Mouse (Mus musculus): ENCODE results near the gene Sf3b3. TPM values are rescaled to one million over a fixed set of nuclear protein-coding genes. Genes with fewer than 3 reads are reported as not detected.

Sf3b3 gene
- polyA plus RNA-seq (2016; fragmentation: Nextera tagmentation; extraction: Ambion mirVana) = 187 and 188 TPM in 2 replicates

GRCm38 (mm10) chr8:110846405-110847170, at the start of gene Sf3b3, which contains the start of gene Cog4:
Sf3b3 (minus strand) TSS chr8:110846787.
Cog4 (plus strand) TSS chr8:110846600.
- WGBS = under 1% methylated on average over 53 of the region's 53 CpGs
- Histone ChIP-seq H3K36me3 (peaks cover 46% of the 10 kb centered on the region), H3K9ac (replicated peaks) (peak within 1 kb of the TSS; percentile 79), H3K4me1 (peaks cover 19% of the 10 kb centered on the region), H3K27me3 (no peaks in the 10 kb centered on the region), H3K27ac (replicated peaks) (peak within 1 kb of the TSS; percentile 88), H3K4me2 (replicated peaks) (peak within 1 kb of the TSS; percentile 79), H3K4me3 (peak within 1 kb of the TSS; percentile 62), H3K9me3 (no peaks in the 10 kb centered on the region)
- peak; percentile 89 for ATAC-seq (ENCODE audit: low FRiP score, low read depth)

- H3K27me3 ChIP-seq = no peaks in the 10 kb centered on the region
- no peaks in the 10 kb centered on the region for H3K9me3 ChIP-seq
- 0 out of 2 replicates have a peak, but pooled peaks cover 22% of the 10 kb centered on the region for H3K36me3 ChIP-seq
- H3K4me1 ChIP-seq = no peaks in the 10 kb centered on the region
- ATAC-seq (ENCODE audit: low FRiP score, low read depth) = no peak
- H3K27ac ChIP-seq (replicated peaks) = no peak overlapping the region
- H3K4me2 ChIP-seq (replicated peaks) = no peak overlapping the region
- H3K9ac ChIP-seq (replicated peaks) = no peak overlapping the region
- no peak overlapping the region for H3K4me3 ChIP-seq
- WGBS = 96% methylated on average over 13 of the region's 13 CpGs
These were observed 49.2 kb upstream of the Sf3b3 start for GRCm38 (mm10) chr8:110895812-110896211.

- Histone ChIP-seq H3K27me3 (no peaks in the 10 kb centered on the region), H3K36me3 (0 out of 2 replicates have a peak, but pooled peaks cover 22% of the 10 kb centered on the region), H3K9me3 (no peaks in the 10 kb centered on the region), H3K4me1 (no peaks in the 10 kb centered on the region), H3K4me2 (replicated peaks) (no peak overlapping the region), H3K4me3 (no peak overlapping the region), H3K9ac (replicated peaks) (no peak overlapping the region), H3K27ac (replicated peaks) (no peak overlapping the region)
- 77% methylated on average over 9 of the region's 9 CpGs for WGBS
- ATAC-seq (ENCODE audit: low FRiP score, low read depth) = no peak
These were observed 48.7 kb upstream of the Sf3b3 start for GRCm38 (mm10) chr8:110895254-110895653.

GRCm38 (mm10) chr8:110894851-110895250, 48.3 kb upstream of the Sf3b3 start:
- no peak overlapping the region for H3K4me2 ChIP-seq (replicated peaks)
- H3K27ac ChIP-seq (replicated peaks) = no peak overlapping the region
- H3K4me3 ChIP-seq = no peak overlapping the region
- 86% methylated on average over 10 of the region's 10 CpGs for WGBS
- H3K9ac ChIP-seq (replicated peaks) = no peak overlapping the region
- 0 out of 2 replicates have a peak, but pooled peaks cover 26% of the 10 kb centered on the region for H3K36me3 ChIP-seq
- ATAC-seq (ENCODE audit: low FRiP score, low read depth) = no peak
- no peaks in the 10 kb centered on the region for H3K27me3 ChIP-seq
- no peaks in the 10 kb centered on the region for H3K4me1 ChIP-seq
- H3K9me3 ChIP-seq = no peaks in the 10 kb centered on the region

GRCm38 (mm10) chr8:110892913-110893312, 46.3 kb upstream of the Sf3b3 start:
- Histone ChIP-seq H3K4me1 (no peaks in the 10 kb centered on the region), H3K4me2 (replicated peaks) (no peak overlapping the region), H3K27ac (replicated peaks) (no peak overlapping the region), H3K9ac (replicated peaks) (no peak overlapping the region), H3K9me3 (no peaks in the 10 kb centered on the region), H3K4me3 (no peak overlapping the region), H3K27me3 (no peaks in the 10 kb centered on the region), H3K36me3 (peaks cover 27% of the 10 kb centered on the region)
- 88% methylated on average over 2 of the region's 2 CpGs for WGBS
- no peak for ATAC-seq (ENCODE audit: low FRiP score, low read depth)

GRCm38 (mm10) chr8:110892040-110892439, 45.5 kb upstream of the Sf3b3 start:
- 93% methylated on average over 7 of the region's 7 CpGs for WGBS

GRCm38 (mm10) chr8:110889904-110890470, 43.4 kb upstream of the Sf3b3 start:
- no peak overlapping the region for H3K27ac ChIP-seq (replicated peaks)
- H3K9ac ChIP-seq (replicated peaks) = no peak overlapping the region
- 79% methylated on average over 12 of the region's 12 CpGs for WGBS
- no peak overlapping the region for H3K4me3 ChIP-seq
- no peaks in the 10 kb centered on the region for H3K4me1 ChIP-seq
- peaks cover 39% of the 10 kb centered on the region for H3K36me3 ChIP-seq
- H3K27me3 ChIP-seq = no peaks in the 10 kb centered on the region
- H3K4me2 ChIP-seq (replicated peaks) = no peak overlapping the region
- ATAC-seq (ENCODE audit: low FRiP score, low read depth) = no peak
- H3K9me3 ChIP-seq = no peaks in the 10 kb centered on the region

More at GRCm38 (mm10) chr8:110892040-110892439, 45.5 kb upstream of the Sf3b3 start:
- Histone ChIP-seq H3K27me3 (no peaks in the 10 kb centered on the region), H3K27ac (replicated peaks) (no peak overlapping the region), H3K4me2 (replicated peaks) (no peak overlapping the region), H3K4me3 (no peak overlapping the region), H3K9me3 (no peaks in the 10 kb centered on the region), H3K4me1 (no peaks in the 10 kb centered on the region), H3K36me3 (peaks cover 33% of the 10 kb centered on the region), H3K9ac (replicated peaks) (no peak overlapping the region)
- no peak for ATAC-seq (ENCODE audit: low FRiP score, low read depth)

- Histone ChIP-seq H3K4me2 (replicated peaks) (no peak overlapping the region), H3K27ac (replicated peaks) (no peak overlapping the region), H3K36me3 (peaks cover 50% of the 10 kb centered on the region), H3K9me3 (no peaks in the 10 kb centered on the region), H3K9ac (replicated peaks) (no peak overlapping the region), H3K4me3 (no peak overlapping the region), H3K4me1 (no peaks in the 10 kb centered on the region), H3K27me3 (no peaks in the 10 kb centered on the region)
- 92% methylated on average over 16 of the region's 16 CpGs for WGBS
- no peak for ATAC-seq (ENCODE audit: low FRiP score, low read depth)
These were observed 42.3 kb upstream of the Sf3b3 start for GRCm38 (mm10) chr8:110888860-110889259.

- Histone ChIP-seq H3K36me3 (peaks cover 51% of the 10 kb centered on the region), H3K9ac (replicated peaks) (no peak overlapping the region), H3K27me3 (no peaks in the 10 kb centered on the region), H3K27ac (replicated peaks) (no peak overlapping the region), H3K4me3 (no peak overlapping the region), H3K9me3 (no peaks in the 10 kb centered on the region), H3K4me1 (no peaks in the 10 kb centered on the region), H3K4me2 (replicated peaks) (no peak overlapping the region)
- WGBS = 94% methylated on average over 8 of the region's 8 CpGs
- no peak for ATAC-seq (ENCODE audit: low FRiP score, low read depth)
These were observed 41.9 kb upstream of the Sf3b3 start for GRCm38 (mm10) chr8:110888441-110888840.

- H3K4me2 ChIP-seq (replicated peaks) = no peak overlapping the region
- no peak overlapping the region for H3K27ac ChIP-seq (replicated peaks)
- ATAC-seq (ENCODE audit: low FRiP score, low read depth) = no peak
- no peaks in the 10 kb centered on the region for H3K4me1 ChIP-seq
- 93% methylated on average over 10 of the region's 10 CpGs for WGBS
- H3K9ac ChIP-seq (replicated peaks) = no peak overlapping the region
- peaks cover 53% of the 10 kb centered on the region for H3K36me3 ChIP-seq
- H3K9me3 ChIP-seq = no peaks in the 10 kb centered on the region
- H3K27me3 ChIP-seq = no peaks in the 10 kb centered on the region
- H3K4me3 ChIP-seq = no peak overlapping the region
These were observed 41.0 kb upstream of the Sf3b3 start for GRCm38 (mm10) chr8:110887551-110887950.

- H3K4me2 ChIP-seq (replicated peaks) = no peak overlapping the region
- no peak overlapping the region for H3K9ac ChIP-seq (replicated peaks)
- no peaks in the 10 kb centered on the region for H3K4me1 ChIP-seq
- H3K36me3 ChIP-seq = peaks cover 56% of the 10 kb centered on the region
- H3K9me3 ChIP-seq = no peaks in the 10 kb centered on the region
- no peak for ATAC-seq (ENCODE audit: low FRiP score, low read depth)
- no peak overlapping the region for H3K27ac ChIP-seq (replicated peaks)
- WGBS = 86% methylated on average over 3 of the region's 3 CpGs
- H3K27me3 ChIP-seq = no peaks in the 10 kb centered on the region
- H3K4me3 ChIP-seq = no peak overlapping the region
These were observed 40.0 kb upstream of the Sf3b3 start for GRCm38 (mm10) chr8:110886634-110887033.

- no peak overlapping the region for H3K4me3 ChIP-seq
- no peak for ATAC-seq (ENCODE audit: low FRiP score, low read depth)
- no peaks in the 10 kb centered on the region for H3K4me1 ChIP-seq
- H3K4me2 ChIP-seq (replicated peaks) = no peak overlapping the region
- H3K9me3 ChIP-seq = no peaks in the 10 kb centered on the region
- no peak overlapping the region for H3K27ac ChIP-seq (replicated peaks)
- peaks cover 73% of the 10 kb centered on the region for H3K36me3 ChIP-seq
- no peaks in the 10 kb centered on the region for H3K27me3 ChIP-seq
- H3K9ac ChIP-seq (replicated peaks) = no peak overlapping the region
- 97% methylated on average over 18 of the region's 18 CpGs for WGBS
These were observed 37.2 kb upstream of the Sf3b3 start for GRCm38 (mm10) chr8:110883824-110884223.

Measured in midbrain, embryonic 12.5 days (tissue).